Mouse (Mus musculus): ENCODE measurements around the gene Mmp8. TPM values are rescaled to one million over a fixed set of nuclear protein-coding genes. Genes with fewer than 3 reads are reported as not detected.

Gene Mmp8
- polyA plus RNA-seq, 1 experiment from 2014 or later, result not detected

DNA sequence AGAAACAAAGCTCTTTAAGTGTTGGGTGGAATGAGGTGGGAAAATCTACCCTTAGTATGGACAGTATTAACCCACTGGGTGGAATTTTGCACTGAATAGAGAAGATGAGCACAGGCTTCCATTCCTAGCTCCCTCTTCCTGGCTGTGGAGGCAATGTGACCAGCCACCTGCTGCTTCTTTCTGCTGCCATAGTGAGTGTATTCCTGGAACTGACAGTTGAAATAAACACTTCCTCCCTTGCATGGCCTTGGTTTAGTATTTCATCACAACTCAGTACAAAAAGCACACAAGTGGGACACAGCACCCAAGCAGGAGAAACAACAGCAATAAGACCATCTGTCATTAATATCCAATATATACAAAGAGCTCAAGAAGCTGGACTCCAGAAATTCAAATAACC lies 6.3 kb upstream of the Mmp8 start:
- no peak overlapping the region for H3K9ac ChIP-seq (replicated peaks; ENCODE audit: low read length)
- no peaks in the 10 kb centered on the region for H3K27me3 ChIP-seq (ENCODE audit: control insufficient read depth, insufficient read depth, low read length)
- H3K36me3 ChIP-seq (ENCODE audit: control insufficient read depth, insufficient read depth, low read length), result no peaks in the 10 kb centered on the region
- DNase-seq, result no peak
- no peak for ATAC-seq (ENCODE audit: low FRiP score, low TSS enrichment)
- no peaks in the 10 kb centered on the region for H3K9me3 ChIP-seq (ENCODE audit: control insufficient read depth, low read length)
- no peak overlapping the region for H3K4me2 ChIP-seq (ENCODE audit: low read length)
- H3K4me1 ChIP-seq (ENCODE audit: control insufficient read depth, insufficient read depth, low read length), result no peaks in the 10 kb centered on the region
- no peak overlapping the region for H3K27ac ChIP-seq (replicated peaks; ENCODE audit: low read depth, low read length)
- no peak overlapping the region for H3K4me3 ChIP-seq (replicated peaks; ENCODE audit: low read depth, low read length)

DNA sequence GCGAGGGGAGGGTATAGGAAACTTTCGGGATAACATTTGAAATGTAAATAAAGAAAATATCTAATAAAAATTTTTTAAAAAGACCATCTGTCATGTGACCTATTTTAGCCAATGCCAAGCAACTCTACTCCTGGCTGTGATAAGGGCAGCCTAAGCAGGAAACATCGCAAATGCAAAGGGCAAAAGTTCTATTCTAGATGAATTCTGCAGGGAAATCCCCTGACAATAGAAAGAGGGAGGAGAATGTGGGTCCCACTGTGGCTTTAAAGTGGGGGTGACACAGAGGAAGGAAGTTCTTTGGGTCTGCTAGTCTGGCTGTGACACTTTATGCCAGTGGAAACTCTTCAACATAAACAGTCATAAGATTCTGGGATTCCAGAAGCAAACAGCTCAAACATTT lies 4.7 kb upstream of the Mmp8 start:
- Histone ChIP-seq H3K9me3 (ENCODE audit: control insufficient read depth, low read length) (no peaks in the 10 kb centered on the region), H3K27me3 (ENCODE audit: control insufficient read depth, insufficient read depth, low read length) (no peaks in the 10 kb centered on the region), H3K4me1 (ENCODE audit: control insufficient read depth, insufficient read depth, low read length) (no peaks in the 10 kb centered on the region), H3K9ac (replicated peaks; ENCODE audit: low read length) (no peak overlapping the region), H3K27ac (replicated peaks; ENCODE audit: low read depth, low read length) (no peak overlapping the region), H3K36me3 (ENCODE audit: control insufficient read depth, insufficient read depth, low read length) (no peaks in the 10 kb centered on the region), H3K4me3 (replicated peaks; ENCODE audit: low read depth, low read length) (no peak overlapping the region), H3K4me2 (ENCODE audit: low read length) (no peak overlapping the region)
- ATAC-seq (ENCODE audit: low FRiP score, low TSS enrichment), result no peak
- no peak for DNase-seq
- 83% methylated on average over 3 of the region's 3 CpGs for WGBS

DNA sequence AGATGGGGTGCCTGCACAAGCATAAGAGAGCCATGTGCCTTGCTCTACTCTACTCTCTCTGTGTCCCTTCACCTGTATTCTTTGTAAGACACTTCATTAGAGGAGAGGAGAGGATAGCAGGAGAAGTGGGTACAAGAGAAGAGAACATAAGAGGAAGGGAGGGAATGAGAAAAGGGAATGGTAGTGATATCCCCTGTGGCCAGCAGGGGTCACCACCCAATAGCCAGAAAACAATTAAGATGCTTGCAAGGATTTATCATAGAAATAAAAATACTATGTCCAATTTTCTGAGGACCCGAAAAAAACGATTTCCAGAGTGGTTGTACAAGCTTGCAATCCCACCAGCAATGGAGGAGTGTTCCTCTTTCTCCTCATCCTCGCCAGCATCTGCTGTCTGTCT lies 3.9 kb upstream of the Mmp8 start:
- Histone ChIP-seq H3K4me3 (replicated peaks; ENCODE audit: low read depth, low read length) (no peak overlapping the region), H3K9me3 (ENCODE audit: control insufficient read depth, low read length) (no peaks in the 10 kb centered on the region), H3K4me1 (ENCODE audit: control insufficient read depth, insufficient read depth, low read length) (no peaks in the 10 kb centered on the region), H3K27me3 (ENCODE audit: control insufficient read depth, insufficient read depth, low read length) (no peaks in the 10 kb centered on the region), H3K4me2 (ENCODE audit: low read length) (no peak overlapping the region), H3K27ac (replicated peaks; ENCODE audit: low read depth, low read length) (no peak overlapping the region), H3K36me3 (ENCODE audit: control insufficient read depth, insufficient read depth, low read length) (no peaks in the 10 kb centered on the region), H3K9ac (replicated peaks; ENCODE audit: low read length) (no peak overlapping the region)
- DNase-seq, result peak; percentile 7
- 50% methylated on average over 3 of the region's 3 CpGs for WGBS
- ATAC-seq (ENCODE audit: low FRiP score, low TSS enrichment), result no peak

DNA sequence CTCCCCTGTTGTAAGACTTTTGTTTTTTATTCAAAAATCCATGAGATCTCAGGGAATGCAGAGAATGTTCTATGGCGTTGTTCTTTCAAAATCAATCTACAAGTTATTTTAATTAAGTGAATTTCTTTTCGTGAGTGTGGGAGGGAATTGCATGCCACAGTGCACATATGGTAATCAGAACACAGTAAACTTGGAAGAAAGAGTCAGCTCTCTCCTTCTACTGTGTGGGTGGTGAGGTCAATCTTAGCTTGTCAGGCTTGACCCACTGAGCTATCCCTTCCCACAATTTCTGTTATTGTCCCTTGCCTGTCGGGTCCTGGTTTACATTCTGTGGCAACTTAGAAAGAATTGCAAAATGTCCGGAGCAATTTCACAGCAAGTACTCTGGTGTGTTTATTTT lies 1.8 kb downstream of the Mmp8 start:
- Histone ChIP-seq H3K4me1 (ENCODE audit: control insufficient read depth, insufficient read depth, low read length) (no peaks in the 10 kb centered on the region), H3K9me3 (ENCODE audit: control insufficient read depth, low read length) (no peaks in the 10 kb centered on the region), H3K9ac (replicated peaks; ENCODE audit: low read length) (no peak overlapping the region), H3K4me2 (ENCODE audit: low read length) (no peak overlapping the region), H3K4me3 (replicated peaks; ENCODE audit: low read depth, low read length) (no peak overlapping the region), H3K27me3 (ENCODE audit: control insufficient read depth, insufficient read depth, low read length) (no peaks in the 10 kb centered on the region), H3K27ac (replicated peaks; ENCODE audit: low read depth, low read length) (no peak overlapping the region), H3K36me3 (ENCODE audit: control insufficient read depth, insufficient read depth, low read length) (no peaks in the 10 kb centered on the region)
- no peak for DNase-seq
- WGBS, result 50% methylated on average over 4 of the region's 4 CpGs
- no peak for ATAC-seq (ENCODE audit: low FRiP score, low TSS enrichment)

DNA sequence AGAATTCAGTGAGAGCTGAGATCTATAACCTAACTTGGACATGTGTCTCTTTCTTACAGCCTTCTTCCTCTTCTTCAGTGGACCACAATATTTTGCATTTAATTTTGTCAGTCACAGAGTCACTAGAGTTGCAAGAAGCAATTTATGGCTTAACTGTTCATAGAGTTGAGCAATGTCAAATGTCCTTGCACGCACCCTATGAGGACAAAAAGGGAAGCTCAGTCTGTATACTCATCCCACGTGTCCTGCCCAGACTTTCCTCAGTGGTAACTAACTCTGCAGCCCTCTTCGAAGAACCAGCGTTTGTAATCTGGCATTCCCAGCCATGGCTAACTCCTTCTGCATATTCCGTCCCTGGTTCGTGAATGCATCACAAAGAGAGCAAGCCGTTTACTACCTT lies 9.1 kb downstream of the Mmp8 start:
- no peaks in the 10 kb centered on the region for H3K27me3 ChIP-seq (ENCODE audit: control insufficient read depth, insufficient read depth, low read length)
- no peak overlapping the region for H3K9ac ChIP-seq (replicated peaks; ENCODE audit: low read length)
- no peaks in the 10 kb centered on the region for H3K36me3 ChIP-seq (ENCODE audit: control insufficient read depth, insufficient read depth, low read length)
- no peaks in the 10 kb centered on the region for H3K4me1 ChIP-seq (ENCODE audit: control insufficient read depth, insufficient read depth, low read length)
- no peak overlapping the region for H3K4me3 ChIP-seq (replicated peaks; ENCODE audit: low read depth, low read length)
- H3K4me2 ChIP-seq (ENCODE audit: low read length), result no peak overlapping the region
- no peak overlapping the region for H3K27ac ChIP-seq (replicated peaks; ENCODE audit: low read depth, low read length)
- DNase-seq (no peak), ATAC-seq (ENCODE audit: low FRiP score, low TSS enrichment) (no peak)
- 78% methylated on average over 7 of the region's 7 CpGs for WGBS
- no peaks in the 10 kb centered on the region for H3K9me3 ChIP-seq (ENCODE audit: control insufficient read depth, low read length)

DNA sequence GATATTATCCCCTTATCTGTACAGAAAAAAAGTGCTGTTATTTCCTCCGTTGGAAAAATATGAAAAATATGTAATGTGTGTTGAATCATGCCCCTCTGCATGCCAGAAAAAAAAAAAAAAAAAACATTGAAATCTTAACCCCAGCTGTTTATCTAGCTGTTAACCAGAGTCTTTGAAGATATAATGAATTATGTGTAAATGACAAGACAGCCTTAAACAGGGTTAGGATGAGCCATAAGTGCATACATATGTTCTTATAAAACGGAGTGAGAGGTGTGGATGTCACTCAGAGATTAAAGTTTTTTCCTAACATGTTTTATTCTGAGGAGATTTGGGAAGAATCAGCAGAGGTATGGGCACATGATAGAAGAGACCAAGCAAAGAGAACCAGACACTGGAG lies 9.7 kb downstream of the Mmp8 start:
- Histone ChIP-seq H3K27me3 (ENCODE audit: control insufficient read depth, insufficient read depth, low read length) (no peaks in the 10 kb centered on the region), H3K9ac (replicated peaks; ENCODE audit: low read length) (no peak overlapping the region), H3K27ac (replicated peaks; ENCODE audit: low read depth, low read length) (no peak overlapping the region), H3K9me3 (ENCODE audit: control insufficient read depth, low read length) (no peaks in the 10 kb centered on the region), H3K4me3 (replicated peaks; ENCODE audit: low read depth, low read length) (no peak overlapping the region), H3K4me2 (ENCODE audit: low read length) (no peak overlapping the region), H3K4me1 (ENCODE audit: control insufficient read depth, insufficient read depth, low read length) (no peaks in the 10 kb centered on the region), H3K36me3 (ENCODE audit: control insufficient read depth, insufficient read depth, low read length) (no peaks in the 10 kb centered on the region)
- WGBS, result 83% methylated on average over 2 of the region's 2 CpGs
- DNase-seq (no peak), ATAC-seq (ENCODE audit: low FRiP score, low TSS enrichment) (no peak)

DNA sequence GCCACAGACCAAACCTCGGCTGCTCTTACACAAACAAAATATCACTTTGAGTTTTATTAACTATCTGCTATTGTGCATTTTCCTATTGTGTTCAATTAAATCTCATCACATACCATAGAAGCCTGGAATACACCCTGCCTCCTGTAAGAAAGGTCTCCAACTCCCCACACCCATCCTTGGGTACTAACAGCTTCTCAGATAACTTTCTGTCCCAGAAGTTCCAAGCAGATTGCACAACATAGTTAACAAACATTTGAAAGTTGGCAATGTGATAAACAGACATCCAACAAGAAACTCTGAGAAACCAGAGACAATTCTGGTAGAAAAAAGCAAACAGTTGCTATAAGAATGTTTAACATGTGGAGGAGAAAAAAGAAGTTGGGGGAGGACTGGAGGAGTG lies 12.2 kb downstream of the Mmp8 start:
- no peaks in the 10 kb centered on the region for H3K9me3 ChIP-seq (ENCODE audit: control insufficient read depth, low read length)
- no peak for ATAC-seq (ENCODE audit: low FRiP score, low TSS enrichment)
- H3K27me3 ChIP-seq (ENCODE audit: control insufficient read depth, insufficient read depth, low read length), result no peaks in the 10 kb centered on the region
- no peak for DNase-seq
- no peak overlapping the region for H3K4me3 ChIP-seq (replicated peaks; ENCODE audit: low read depth, low read length)
- 85% methylated on average over 1 of the region's 1 CpGs for WGBS
- no peak overlapping the region for H3K27ac ChIP-seq (replicated peaks; ENCODE audit: low read depth, low read length)
- H3K4me2 ChIP-seq (ENCODE audit: low read length), result no peak overlapping the region
- no peaks in the 10 kb centered on the region for H3K36me3 ChIP-seq (ENCODE audit: control insufficient read depth, insufficient read depth, low read length)
- no peaks in the 10 kb centered on the region for H3K4me1 ChIP-seq (ENCODE audit: control insufficient read depth, insufficient read depth, low read length)
- no peak overlapping the region for H3K9ac ChIP-seq (replicated peaks; ENCODE audit: low read length)

DNA sequence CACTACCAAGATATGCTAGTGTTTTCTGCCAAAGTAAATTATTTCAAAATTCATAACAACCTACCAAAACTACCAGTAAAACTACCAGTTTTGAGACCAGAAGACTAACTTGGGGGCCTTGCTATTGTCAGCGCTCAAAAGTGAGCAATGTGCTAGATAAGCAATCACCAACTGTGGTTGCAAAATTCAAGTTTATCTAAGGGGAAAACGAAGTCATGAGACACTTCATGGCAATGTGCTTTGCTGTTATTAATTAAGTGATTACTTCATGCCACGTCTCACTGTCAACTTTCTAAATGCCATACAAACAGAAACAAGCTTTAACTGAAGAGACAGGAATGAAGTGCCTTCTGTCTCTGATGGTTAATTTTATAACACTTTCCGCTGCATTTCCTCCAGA lies 12.9 kb downstream of the Mmp8 start, which contains the start of gene Mmp27:
Gene Mmp27 (plus strand): TSS at position 235 of the 400 bp plus-strand sequence.
- no peak for DNase-seq
- WGBS, result 77% methylated on average over 4 of the region's 4 CpGs

DNA sequence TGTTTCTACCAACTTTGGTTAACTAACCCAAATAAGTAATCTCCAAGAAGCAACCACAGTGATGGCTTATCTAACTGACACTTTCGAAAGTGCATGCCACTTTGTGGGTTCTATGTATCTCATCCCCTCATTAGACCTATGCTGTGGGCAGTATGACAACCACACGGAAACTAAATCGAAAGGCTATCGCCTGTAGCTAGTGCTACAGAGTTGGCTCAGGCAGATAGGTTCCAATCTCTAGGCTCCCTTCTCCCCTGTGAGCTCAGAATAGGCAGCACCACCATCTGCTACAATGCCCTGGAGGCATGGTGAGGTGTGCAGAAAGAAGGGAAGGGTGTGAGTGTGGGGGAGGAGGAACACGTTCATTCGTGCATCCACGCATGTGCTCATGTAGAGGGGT lies 13.9 kb downstream of the Mmp8 start:
- WGBS, result 95% methylated on average over 7 of the region's 7 CpGs
- Histone ChIP-seq H3K27me3 (ENCODE audit: control insufficient read depth, insufficient read depth, low read length) (no peaks in the 10 kb centered on the region), H3K4me1 (ENCODE audit: control insufficient read depth, insufficient read depth, low read length) (no peaks in the 10 kb centered on the region), H3K36me3 (ENCODE audit: control insufficient read depth, insufficient read depth, low read length) (no peaks in the 10 kb centered on the region), H3K9me3 (ENCODE audit: control insufficient read depth, low read length) (no peaks in the 10 kb centered on the region), H3K4me3 (replicated peaks; ENCODE audit: low read depth, low read length) (no peak overlapping the region), H3K9ac (replicated peaks; ENCODE audit: low read length) (no peak overlapping the region), H3K4me2 (ENCODE audit: low read length) (no peak overlapping the region), H3K27ac (replicated peaks; ENCODE audit: low read depth, low read length) (no peak overlapping the region)
- DNase-seq (no peak), ATAC-seq (ENCODE audit: low FRiP score, low TSS enrichment) (no peak)

More for the DNA sequence above, 12.9 kb downstream of the Mmp8 start, which contains the start of gene Mmp27:
- H3K4me3 ChIP-seq (replicated peaks; ENCODE audit: low read depth, low read length), result no peak within 1 kb of the TSS
- no peaks in the 10 kb centered on the region for H3K27me3 ChIP-seq (ENCODE audit: control insufficient read depth, insufficient read depth, low read length)
- no peak for ATAC-seq (ENCODE audit: low FRiP score, low TSS enrichment)
- no peak within 1 kb of the TSS for H3K27ac ChIP-seq (replicated peaks; ENCODE audit: low read depth, low read length)
- H3K4me2 ChIP-seq (ENCODE audit: low read length), result no peak within 1 kb of the TSS
- H3K4me1 ChIP-seq (ENCODE audit: control insufficient read depth, insufficient read depth, low read length), result no peaks in the 10 kb centered on the region
- no peaks in the 10 kb centered on the region for H3K9me3 ChIP-seq (ENCODE audit: control insufficient read depth, low read length)
- no peaks in the 10 kb centered on the region for H3K36me3 ChIP-seq (ENCODE audit: control insufficient read depth, insufficient read depth, low read length)
- no peak within 1 kb of the TSS for H3K9ac ChIP-seq (replicated peaks; ENCODE audit: low read length)
